Mouse (Mus musculus): ENCODE data around the gene Chrna1. TPM values are rescaled to one million over a fixed set of nuclear protein-coding genes. Genes with fewer than 3 reads are reported as not detected.

The Chrna1 gene
- polyA plus RNA-seq, 1 experiment: 0.07 TPM

GRCm38 (mm10) chr2:73612367-73612914 is 32.3 kb upstream of the Chrna1 start:
- no peak for DNase-seq
- no peak for TF ChIP-seq CTCF (IDR thresholded peaks at IDR 0.05; ENCODE audit: borderline replicate concordance, control insufficient read depth, extremely low read depth, insufficient read depth, low read length, poor library complexity)
- no peak for TF ChIP-seq POLR2A (IDR thresholded peaks at IDR 0.05; ENCODE audit: control insufficient read depth, extremely low read depth, insufficient read depth, low read length, poor library complexity)
- WGBS: 84% methylated on average over 6 of the region's 6 CpGs
- Histone ChIP-seq H3K36me3 (ENCODE audit: control insufficient read depth, insufficient read depth, low read length) (no peaks in the 10 kb centered on the region), H3K27ac (ENCODE audit: control insufficient read depth, insufficient read depth, low read length) (no peak overlapping the region), H3K4me1 (replicated peaks; ENCODE audit: control insufficient read depth, insufficient read depth, low read length) (no peaks in the 10 kb centered on the region), H3K4me3 (ENCODE audit: control insufficient read depth, insufficient read depth, low read length) (no peak overlapping the region), H3K27me3 (ENCODE audit: control insufficient read depth, insufficient read depth, low read length) (no peaks in the 10 kb centered on the region)

- no peak for DNase-seq
- H3K27me3 ChIP-seq (ENCODE audit: control insufficient read depth, insufficient read depth, low read length): no peaks in the 10 kb centered on the region
- TF ChIP-seq POLR2A (IDR thresholded peaks at IDR 0.05; ENCODE audit: control insufficient read depth, extremely low read depth, insufficient read depth, low read length, poor library complexity) (no peak), CTCF (IDR thresholded peaks at IDR 0.05; ENCODE audit: borderline replicate concordance, control insufficient read depth, extremely low read depth, insufficient read depth, low read length, poor library complexity) (no peak)
- 79% methylated on average over 6 of the region's 6 CpGs for WGBS
- H3K4me1 ChIP-seq (replicated peaks; ENCODE audit: control insufficient read depth, insufficient read depth, low read length): no peaks in the 10 kb centered on the region
- H3K36me3 ChIP-seq (ENCODE audit: control insufficient read depth, insufficient read depth, low read length): no peaks in the 10 kb centered on the region
- no peak overlapping the region for H3K27ac ChIP-seq (ENCODE audit: control insufficient read depth, insufficient read depth, low read length)
- no peak overlapping the region for H3K4me3 ChIP-seq (ENCODE audit: control insufficient read depth, insufficient read depth, low read length)
Observed at GRCm38 (mm10) chr2:73611798-73612197, 31.7 kb upstream of the Chrna1 start.

GRCm38 (mm10) chr2:73609724-73610210 is 29.6 kb upstream of the Chrna1 start:
- TF ChIP-seq POLR2A (IDR thresholded peaks at IDR 0.05; ENCODE audit: control insufficient read depth, extremely low read depth, insufficient read depth, low read length, poor library complexity) (no peak), CTCF (IDR thresholded peaks at IDR 0.05; ENCODE audit: borderline replicate concordance, control insufficient read depth, extremely low read depth, insufficient read depth, low read length, poor library complexity) (no peak)
- Histone ChIP-seq H3K27me3 (ENCODE audit: control insufficient read depth, insufficient read depth, low read length) (no peaks in the 10 kb centered on the region), H3K36me3 (ENCODE audit: control insufficient read depth, insufficient read depth, low read length) (no peaks in the 10 kb centered on the region), H3K27ac (ENCODE audit: control insufficient read depth, insufficient read depth, low read length) (no peak overlapping the region), H3K4me1 (replicated peaks; ENCODE audit: control insufficient read depth, insufficient read depth, low read length) (no peaks in the 10 kb centered on the region), H3K4me3 (ENCODE audit: control insufficient read depth, insufficient read depth, low read length) (no peak overlapping the region)
- 69% methylated on average over 3 of the region's 3 CpGs for WGBS
- DNase-seq: no peak

GRCm38 (mm10) chr2:73609067-73609723 is 29.1 kb upstream of the Chrna1 start:
- H3K4me1 ChIP-seq (replicated peaks; ENCODE audit: control insufficient read depth, insufficient read depth, low read length): no peaks in the 10 kb centered on the region
- H3K4me3 ChIP-seq (ENCODE audit: control insufficient read depth, insufficient read depth, low read length): no peak overlapping the region
- no peaks in the 10 kb centered on the region for H3K36me3 ChIP-seq (ENCODE audit: control insufficient read depth, insufficient read depth, low read length)
- H3K27me3 ChIP-seq (ENCODE audit: control insufficient read depth, insufficient read depth, low read length): no peaks in the 10 kb centered on the region
- no peak for DNase-seq
- TF ChIP-seq POLR2A (IDR thresholded peaks at IDR 0.05; ENCODE audit: control insufficient read depth, extremely low read depth, insufficient read depth, low read length, poor library complexity) (no peak), CTCF (IDR thresholded peaks at IDR 0.05; ENCODE audit: borderline replicate concordance, control insufficient read depth, extremely low read depth, insufficient read depth, low read length, poor library complexity) (no peak)
- whole genome bisulfite sequencing: 87% methylated on average over 5 of the region's 5 CpGs
- no peak overlapping the region for H3K27ac ChIP-seq (ENCODE audit: control insufficient read depth, insufficient read depth, low read length)

GRCm38 (mm10) chr2:73608391-73608790 is 28.3 kb upstream of the Chrna1 start:
- DNase-seq: no peak
- no peaks in the 10 kb centered on the region for H3K36me3 ChIP-seq (ENCODE audit: control insufficient read depth, insufficient read depth, low read length)
- no peak for TF ChIP-seq POLR2A (IDR thresholded peaks at IDR 0.05; ENCODE audit: control insufficient read depth, extremely low read depth, insufficient read depth, low read length, poor library complexity)
- TF ChIP-seq CTCF (IDR thresholded peaks at IDR 0.05; ENCODE audit: borderline replicate concordance, control insufficient read depth, extremely low read depth, insufficient read depth, low read length, poor library complexity): no peak
- no peak overlapping the region for H3K4me3 ChIP-seq (ENCODE audit: control insufficient read depth, insufficient read depth, low read length)
- no peaks in the 10 kb centered on the region for H3K27me3 ChIP-seq (ENCODE audit: control insufficient read depth, insufficient read depth, low read length)
- H3K27ac ChIP-seq (ENCODE audit: control insufficient read depth, insufficient read depth, low read length): no peak overlapping the region
- no peaks in the 10 kb centered on the region for H3K4me1 ChIP-seq (replicated peaks; ENCODE audit: control insufficient read depth, insufficient read depth, low read length)
- 68% methylated on average over 6 of the region's 6 CpGs for WGBS

- no peaks in the 10 kb centered on the region for H3K27me3 ChIP-seq (ENCODE audit: control insufficient read depth, insufficient read depth, low read length)
- H3K36me3 ChIP-seq (ENCODE audit: control insufficient read depth, insufficient read depth, low read length): no peaks in the 10 kb centered on the region
- DNase-seq: no peak
- TF ChIP-seq POLR2A (IDR thresholded peaks at IDR 0.05; ENCODE audit: control insufficient read depth, extremely low read depth, insufficient read depth, low read length, poor library complexity): no peak
- TF ChIP-seq CTCF (IDR thresholded peaks at IDR 0.05; ENCODE audit: borderline replicate concordance, control insufficient read depth, extremely low read depth, insufficient read depth, low read length, poor library complexity): no peak
- no peak overlapping the region for H3K4me3 ChIP-seq (ENCODE audit: control insufficient read depth, insufficient read depth, low read length)
- H3K27ac ChIP-seq (ENCODE audit: control insufficient read depth, insufficient read depth, low read length): no peak overlapping the region
- H3K4me1 ChIP-seq (replicated peaks; ENCODE audit: control insufficient read depth, insufficient read depth, low read length): no peaks in the 10 kb centered on the region
- WGBS: 72% methylated on average over 4 of the region's 4 CpGs
Observed at GRCm38 (mm10) chr2:73607609-73608008, 27.5 kb upstream of the Chrna1 start.
